Mouse (Mus musculus) hindbrain, embryonic 13.5 days (tissue): ENCODE measurements around the gene Enpep. TPM values are rescaled to one million over a fixed set of nuclear protein-coding genes. Genes with fewer than 3 reads are reported as not detected.

Experiments
- ATAC-seq: fragments of 200-750 bp; cut with Nextera tagmentation; 2 replicates; pipeline ENCODE4 v1.8.0; 2017; ENCODE audit warnings: moderate TSS enrichment; ENCODE audit not compliant: low FRiP score
- H3K27ac ChIP-seq: fragments of 300-500 bp; sonication (generic); 2 replicates; pipeline ENCODE4 v1.5.1; 2015; ENCODE audit warnings: inconsistent platforms, mild to moderate bottlenecking, moderate library complexity
- H3K27me3 ChIP-seq: fragments of 300-500 bp; sonication (generic); 2 replicates; pipeline ENCODE4 v1.6.1; 2015; ENCODE audit warnings: mild to moderate bottlenecking, inconsistent platforms
- H3K36me3 ChIP-seq: fragments of 300-500 bp; sonication (generic); 2 replicates; pipeline ENCODE4 v1.6.1; 2015; ENCODE audit warnings: mild to moderate bottlenecking, inconsistent platforms
- H3K4me1 ChIP-seq: fragments of 300-500 bp; sonication (generic); replicated peaks from 2 replicates; pipeline ENCODE4 v1.6.1; 2015; ENCODE audit warnings: inconsistent platforms
- H3K4me2 ChIP-seq: fragments of 300-500 bp; sonication (generic); 2 replicates; pipeline ENCODE4 v1.6.1; 2015; ENCODE audit warnings: inconsistent platforms, mild to moderate bottlenecking, moderate library complexity
- H3K4me3 ChIP-seq: fragments of 300-500 bp; sonication (generic); 2 replicates; pipeline ENCODE4 v1.5.1; 2015; ENCODE audit warnings: mild to moderate bottlenecking, inconsistent platforms
- H3K9ac ChIP-seq: fragments of 300-500 bp; sonication (generic); 2 replicates; pipeline ENCODE4 v1.6.1; 2015; ENCODE audit warnings: mild to moderate bottlenecking, inconsistent platforms
- H3K9me3 ChIP-seq: fragments of 300-500 bp; sonication (generic); 2 replicates; pipeline ENCODE4 v1.6.1; 2016; ENCODE audit warnings: inconsistent platforms
- WGBS: fragments of 180-500 bp; shearing (Covaris S2); methylation state at CpG from one replicate; pipeline ENCODE4 v1.1.7; 2015; 5-methylcytosine and 5-hydroxymethylcytosine counted together
- polyA plus RNA-seq: library from polyadenylated mRNA; unstranded; fragments of >200 nt; fragmentation: Nextera tagmentation; extraction: Ambion mirVana; gene quantifications from 2 replicates; pipeline ENCODE4 v1.2.1, GENCODE M21; 2015

Enpep gene
- polyA plus RNA-seq, 1 experiment from 2014 or later = 1.6 TPM

DNA sequence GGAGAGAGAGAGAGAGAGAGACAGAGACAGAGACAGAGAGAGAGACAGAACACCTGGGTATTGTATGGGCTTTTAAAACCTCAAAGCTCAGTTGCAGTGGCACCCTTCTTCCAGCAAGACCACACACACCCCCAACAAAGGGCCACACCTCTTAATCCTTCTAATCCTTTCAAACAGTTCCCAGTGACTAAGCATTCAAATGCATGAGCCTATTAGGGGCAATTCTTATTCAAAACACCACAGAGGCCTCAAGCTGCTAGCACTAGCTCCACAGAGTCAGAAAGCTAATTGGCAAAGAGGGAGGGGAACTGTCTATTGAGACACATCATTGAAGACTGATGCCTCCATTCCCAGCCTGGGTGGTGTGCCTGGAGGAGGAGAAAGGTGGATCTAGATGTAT is 8.5 kb upstream of the Enpep start:
- Histone ChIP-seq H3K4me1 (no peaks in the 10 kb centered on the region), H3K4me2 (no peak overlapping the region), H3K27ac (no peak overlapping the region), H3K27me3 (no peaks in the 10 kb centered on the region), H3K4me3 (no peak overlapping the region), H3K9ac (no peak overlapping the region), H3K9me3 (no peaks in the 10 kb centered on the region), H3K36me3 (no peaks in the 10 kb centered on the region)
- no peak for ATAC-seq

DNA sequence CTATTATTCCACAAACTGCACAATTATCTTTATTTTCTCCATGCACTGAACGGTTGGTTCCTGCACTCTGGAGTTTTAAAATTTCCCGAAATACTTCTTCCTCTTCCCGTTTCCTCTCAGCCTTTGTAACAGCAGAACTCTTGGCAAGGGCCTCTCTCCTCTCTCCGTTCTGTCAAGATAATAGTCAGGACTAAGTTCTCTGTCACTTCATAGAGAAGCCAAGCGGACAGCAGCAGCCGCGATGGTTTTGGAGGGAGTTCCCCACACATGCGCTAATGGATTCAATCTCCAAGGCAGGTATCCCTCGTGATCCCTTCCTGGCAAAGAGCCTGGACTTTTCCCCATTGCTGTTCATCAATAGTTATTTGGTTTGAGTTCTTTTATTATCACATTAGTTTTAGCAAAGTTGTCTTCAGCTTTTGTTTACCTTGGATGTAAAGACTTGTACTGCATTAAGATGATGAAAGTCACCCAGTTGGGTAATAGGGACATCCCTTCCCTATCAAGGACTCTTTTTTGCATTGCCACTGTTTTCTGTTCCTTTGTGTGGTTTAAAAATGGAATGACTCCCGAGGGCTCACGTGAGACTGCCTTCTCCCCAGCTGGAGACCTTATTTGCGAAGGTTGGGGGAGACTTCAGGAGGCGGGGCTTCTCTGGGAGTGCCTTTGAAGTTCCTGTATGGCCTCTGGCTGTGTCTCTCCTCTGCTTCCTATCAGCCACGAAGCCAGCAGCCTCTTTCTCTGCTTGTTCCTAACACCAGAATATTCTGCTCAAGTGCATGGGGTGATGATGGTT is 6.0 kb upstream of the Enpep start:
- Histone ChIP-seq H3K4me1 (no peaks in the 10 kb centered on the region), H3K4me2 (no peak overlapping the region), H3K36me3 (no peaks in the 10 kb centered on the region), H3K9ac (no peak overlapping the region), H3K27ac (no peak overlapping the region), H3K9me3 (no peaks in the 10 kb centered on the region), H3K27me3 (no peaks in the 10 kb centered on the region), H3K4me3 (no peak overlapping the region)
- ATAC-seq = no peak
- WGBS = 50% methylated on average over 14 of the region's 14 CpGs

DNA sequence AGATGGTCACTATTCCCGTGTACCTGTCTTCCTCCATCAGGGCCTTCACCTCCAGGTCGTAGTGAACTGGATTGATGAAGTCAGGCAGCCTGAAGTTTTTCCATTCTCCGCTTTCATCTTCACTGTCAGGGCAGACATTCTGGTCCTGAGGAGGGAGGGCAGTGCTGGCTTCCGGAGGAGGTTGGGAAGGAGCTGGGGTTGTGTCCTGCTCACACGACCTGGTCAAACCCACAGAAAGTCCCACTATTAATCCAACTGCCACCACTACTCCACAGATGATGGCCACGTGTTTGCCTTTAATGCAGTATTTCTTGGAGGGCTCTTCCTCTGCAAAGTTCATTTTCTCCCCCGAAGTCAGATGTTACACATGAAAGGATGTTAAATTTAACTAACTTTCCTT is 378 bp downstream of the Enpep start:
- 76% methylated on average over 7 of the region's 7 CpGs for WGBS
- H3K36me3 ChIP-seq = no peaks in the 10 kb centered on the region

DNA sequence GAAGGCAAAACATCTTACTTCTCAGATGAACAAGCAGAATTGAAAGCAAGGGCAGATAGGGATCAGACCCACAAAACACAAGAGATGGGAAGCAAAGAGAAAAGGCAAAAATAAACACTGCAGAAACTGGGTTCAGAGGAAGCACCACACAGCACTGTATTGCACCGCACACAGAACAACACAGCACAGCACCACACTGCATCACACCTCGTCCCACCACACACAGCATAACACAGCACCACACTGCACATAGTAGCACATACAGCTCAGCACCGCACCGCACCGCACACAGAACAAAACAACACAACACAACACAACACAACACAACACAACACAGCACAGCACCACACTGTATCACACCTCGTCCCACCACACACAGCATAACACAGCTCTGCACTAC is 1.1 kb downstream of the Enpep start:
- ATAC-seq = no peak
- no peak overlapping the region for H3K4me2 ChIP-seq
- no peaks in the 10 kb centered on the region for H3K27me3 ChIP-seq
- no peaks in the 10 kb centered on the region for H3K9me3 ChIP-seq
- H3K4me3 ChIP-seq = no peak overlapping the region
- 93% methylated on average over 6 of the region's 6 CpGs for WGBS
- H3K27ac ChIP-seq = no peak overlapping the region
- H3K36me3 ChIP-seq = no peaks in the 10 kb centered on the region
- 0 out of 2 replicates have a peak, but pooled peaks cover 4% of the 10 kb centered on the region for H3K4me1 ChIP-seq
- no peak overlapping the region for H3K9ac ChIP-seq

More for the DNA sequence above, 378 bp downstream of the Enpep start:
- no peaks in the 10 kb centered on the region for H3K9me3 ChIP-seq
- ATAC-seq = no peak
- H3K4me1 ChIP-seq = 0 out of 2 replicates have a peak, but pooled peaks cover 4% of the 10 kb centered on the region
- H3K27ac ChIP-seq = no peak overlapping the region
- H3K27me3 ChIP-seq = no peaks in the 10 kb centered on the region
- 0 out of 2 replicates have a peak overlapping the region, but pooled peaks have one; percentile 30 for H3K4me2 ChIP-seq
- no peak overlapping the region for H3K9ac ChIP-seq
- no peak overlapping the region for H3K4me3 ChIP-seq

DNA sequence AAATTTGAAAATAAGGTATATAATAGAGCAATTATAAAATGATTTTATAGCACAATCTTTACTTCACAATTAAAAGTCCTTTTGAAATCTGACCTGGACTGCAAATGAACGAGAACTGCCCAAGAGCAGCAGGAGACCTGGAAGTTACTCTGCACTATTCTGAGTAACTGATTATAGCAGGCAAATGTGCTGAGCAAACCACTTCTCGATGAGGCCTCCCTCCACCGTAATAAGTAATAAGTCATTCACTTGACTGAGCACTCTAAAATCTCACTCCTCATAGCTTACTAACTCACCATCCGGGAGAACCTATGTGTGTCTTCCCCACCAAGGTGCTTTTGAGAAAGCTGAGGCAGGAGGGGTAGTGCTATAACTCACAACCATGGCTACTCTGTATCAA is 4.5 kb downstream of the Enpep start:
- Histone ChIP-seq H3K4me1 (0 out of 2 replicates have a peak, but pooled peaks cover 4% of the 10 kb centered on the region), H3K9me3 (no peaks in the 10 kb centered on the region), H3K27me3 (no peaks in the 10 kb centered on the region), H3K9ac (no peak overlapping the region), H3K27ac (no peak overlapping the region), H3K4me2 (no peak overlapping the region), H3K4me3 (no peak overlapping the region), H3K36me3 (no peaks in the 10 kb centered on the region)
- no peak for ATAC-seq
- WGBS = 83% methylated on average over 4 of the region's 4 CpGs

DNA sequence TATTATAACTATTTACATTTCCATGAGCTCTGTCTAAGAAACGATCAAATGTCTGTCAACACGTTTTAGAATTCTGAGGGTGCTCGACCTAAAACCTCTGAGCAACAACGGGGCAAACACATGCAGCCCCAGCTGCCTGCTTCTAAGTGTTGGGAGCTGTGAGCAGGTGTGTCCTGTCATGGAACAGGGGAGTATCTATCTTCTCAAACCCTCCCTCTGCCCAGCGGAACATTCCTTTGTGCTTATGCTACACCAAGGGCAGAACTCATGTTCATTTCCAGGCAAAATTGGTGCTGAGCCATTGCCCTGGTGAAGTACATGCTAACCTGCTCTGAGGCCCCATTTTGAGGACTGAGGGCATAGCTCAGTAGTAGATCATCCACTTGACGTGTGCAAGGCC is 10.9 kb downstream of the Enpep start:
- H3K4me3 ChIP-seq = no peak overlapping the region
- H3K9ac ChIP-seq = no peak overlapping the region
- 82% methylated on average over 6 of the region's 6 CpGs for WGBS
- H3K36me3 ChIP-seq = no peaks in the 10 kb centered on the region
- no peak for ATAC-seq
- no peak overlapping the region for H3K27ac ChIP-seq
- H3K4me2 ChIP-seq = no peak overlapping the region
- H3K4me1 ChIP-seq = no peaks in the 10 kb centered on the region
- H3K27me3 ChIP-seq = no peaks in the 10 kb centered on the region
- H3K9me3 ChIP-seq = no peaks in the 10 kb centered on the region

DNA sequence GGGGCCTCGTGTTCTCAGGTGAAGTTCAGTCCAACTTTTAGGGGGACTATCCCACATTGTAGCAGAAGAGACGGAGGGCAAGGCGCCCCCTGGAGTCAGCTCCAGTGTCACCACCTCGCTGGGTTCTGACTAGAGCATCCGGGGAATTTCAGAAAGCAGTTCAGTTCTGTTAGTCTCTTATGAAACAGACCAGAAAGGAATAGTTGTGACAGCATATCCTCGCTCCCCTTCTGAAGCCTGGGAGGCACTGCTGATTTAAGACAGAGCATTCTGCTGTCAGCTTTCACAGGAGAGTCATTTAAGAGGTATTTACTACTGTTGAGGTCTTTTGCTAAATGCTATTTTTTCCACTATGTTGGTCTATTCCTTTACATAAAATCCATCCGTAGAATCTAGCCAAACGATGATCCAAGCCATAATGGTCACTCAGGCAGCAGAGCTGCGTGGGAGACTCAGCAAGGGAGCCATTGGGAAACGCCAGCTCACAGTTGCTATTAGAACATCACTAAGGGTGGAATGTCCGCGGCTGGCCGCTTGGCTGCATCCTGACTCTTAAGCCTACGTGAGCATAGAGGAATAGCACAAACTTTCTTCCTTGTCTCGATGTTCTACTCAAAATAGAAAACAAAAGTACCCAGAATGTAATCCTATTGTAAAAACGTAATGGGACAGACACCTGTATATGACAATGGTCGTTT is 15.3 kb downstream of the Enpep start:
- Histone ChIP-seq H3K4me3 (no peak overlapping the region), H3K27me3 (no peaks in the 10 kb centered on the region), H3K4me1 (no peaks in the 10 kb centered on the region), H3K36me3 (no peaks in the 10 kb centered on the region), H3K9me3 (no peaks in the 10 kb centered on the region), H3K4me2 (no peak overlapping the region), H3K9ac (no peak overlapping the region), H3K27ac (no peak overlapping the region)
- WGBS = 80% methylated on average over 17 of the region's 17 CpGs
- ATAC-seq = no peak

DNA sequence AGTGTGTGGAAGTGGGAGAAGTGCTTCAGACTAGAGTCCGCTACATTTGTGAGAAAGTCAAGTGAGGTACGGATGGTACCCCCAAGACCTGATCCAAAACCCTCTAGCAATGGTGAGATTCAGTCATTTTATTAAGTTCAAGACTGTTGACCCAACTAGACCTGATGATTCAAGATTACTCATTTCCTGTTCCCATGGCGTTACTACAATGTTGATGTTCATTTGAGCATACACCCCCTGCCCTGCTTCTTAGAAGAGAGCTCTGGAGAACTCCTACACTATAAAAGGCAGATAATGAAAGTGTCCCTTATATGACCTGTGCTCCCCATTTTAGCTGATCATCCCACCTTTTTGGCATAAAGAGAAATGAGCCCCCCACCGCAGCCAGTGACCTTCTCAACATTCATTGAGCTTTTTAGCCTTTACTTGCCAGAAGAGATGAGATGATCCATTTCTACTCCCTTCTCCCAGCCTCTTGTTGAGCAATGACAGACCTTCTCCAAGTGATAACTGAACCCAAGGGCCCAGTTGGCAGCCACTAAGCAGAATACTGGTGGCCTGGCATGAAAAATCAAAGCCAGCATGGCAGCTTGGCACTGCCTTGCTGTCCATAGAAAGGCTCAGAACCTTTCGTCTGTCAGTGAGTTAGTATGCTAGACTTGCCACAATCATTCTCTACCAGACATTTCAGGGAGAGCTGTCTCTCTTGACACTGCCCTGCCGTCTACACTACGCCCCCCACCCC is 18.7 kb downstream of the Enpep start:
- ATAC-seq = no peak
- H3K27ac ChIP-seq = no peak overlapping the region
- WGBS = 90% methylated on average over 7 of the region's 7 CpGs

DNA sequence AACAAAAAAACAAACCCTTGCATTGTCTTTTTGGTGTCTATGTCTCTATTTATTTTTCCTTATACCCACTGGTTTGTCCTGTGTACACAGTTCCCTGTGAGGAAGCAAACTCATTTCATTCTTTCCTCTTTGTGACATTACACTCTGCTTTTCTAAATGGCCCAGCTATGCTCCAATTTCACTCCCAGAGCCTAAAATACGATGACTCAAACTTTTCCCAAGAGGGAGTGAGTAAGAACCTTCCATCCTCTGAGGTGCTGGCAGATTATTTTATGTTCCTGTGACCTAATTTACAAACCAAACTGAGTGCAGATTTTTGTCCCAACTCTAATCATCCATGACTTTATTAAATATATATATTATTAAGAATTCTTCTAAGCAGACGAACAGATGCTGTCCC is 19.3 kb downstream of the Enpep start:
- WGBS = 80% methylated on average over 2 of the region's 2 CpGs
- no peaks in the 10 kb centered on the region for H3K27me3 ChIP-seq
- H3K9me3 ChIP-seq = no peaks in the 10 kb centered on the region
- H3K9ac ChIP-seq = no peak overlapping the region
- H3K4me3 ChIP-seq = no peak overlapping the region
- H3K27ac ChIP-seq = no peak overlapping the region
- no peaks in the 10 kb centered on the region for H3K4me1 ChIP-seq
- no peaks in the 10 kb centered on the region for H3K36me3 ChIP-seq
- H3K4me2 ChIP-seq = no peak overlapping the region
- no peak for ATAC-seq

More for the DNA sequence above, 18.7 kb downstream of the Enpep start:
- no peaks in the 10 kb centered on the region for H3K4me1 ChIP-seq
- no peak overlapping the region for H3K4me3 ChIP-seq
- no peak overlapping the region for H3K9ac ChIP-seq
- H3K27me3 ChIP-seq = no peaks in the 10 kb centered on the region
- H3K36me3 ChIP-seq = no peaks in the 10 kb centered on the region
- H3K4me2 ChIP-seq = no peak overlapping the region
- no peaks in the 10 kb centered on the region for H3K9me3 ChIP-seq

DNA sequence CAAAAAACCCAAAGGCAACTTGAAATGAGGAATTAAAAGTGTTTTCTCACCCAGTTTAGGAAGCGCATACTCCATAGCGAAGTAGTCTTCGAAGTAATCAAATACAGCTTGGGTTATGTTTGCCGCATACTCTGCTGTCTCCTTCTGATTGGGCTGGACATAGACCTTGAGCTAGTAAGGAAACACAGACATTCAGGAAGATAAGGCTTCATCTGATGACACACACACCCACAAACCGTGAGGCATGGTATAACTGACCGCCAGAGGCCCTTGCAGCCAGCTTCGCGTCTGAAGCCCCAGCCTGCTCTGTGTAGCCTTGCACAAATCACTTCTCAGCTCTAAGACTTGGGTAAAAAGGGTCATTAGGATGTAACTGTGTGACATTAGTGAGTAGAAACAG is 20.0 kb downstream of the Enpep start:
- H3K27me3 ChIP-seq = no peaks in the 10 kb centered on the region
- H3K9ac ChIP-seq = no peak overlapping the region
- no peak for ATAC-seq
- no peaks in the 10 kb centered on the region for H3K9me3 ChIP-seq
- H3K4me1 ChIP-seq = no peaks in the 10 kb centered on the region
- WGBS = 93% methylated on average over 8 of the region's 8 CpGs
- no peaks in the 10 kb centered on the region for H3K36me3 ChIP-seq
- H3K27ac ChIP-seq = no peak overlapping the region
- H3K4me2 ChIP-seq = no peak overlapping the region
- no peak overlapping the region for H3K4me3 ChIP-seq

DNA sequence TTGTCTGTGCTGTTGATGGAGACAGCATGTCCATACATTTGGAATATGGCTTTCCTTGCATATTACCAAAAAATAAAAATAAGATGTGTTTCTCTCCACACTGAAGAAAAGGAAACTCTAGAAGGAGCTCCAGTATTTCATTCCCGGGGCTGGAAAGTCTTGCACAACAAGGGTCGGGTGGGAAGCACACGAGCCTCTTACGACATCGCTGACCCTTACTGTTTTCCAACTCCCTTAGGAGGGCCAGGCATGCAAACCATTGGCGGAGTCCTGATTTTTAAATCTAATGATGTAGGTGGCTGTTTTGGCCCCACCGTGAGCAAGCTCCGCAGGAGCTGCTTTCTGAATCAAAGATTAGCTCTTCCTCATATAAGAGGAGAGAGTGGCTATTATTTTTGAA is 20.6 kb downstream of the Enpep start:
- WGBS = 85% methylated on average over 8 of the region's 8 CpGs
- H3K36me3 ChIP-seq = no peaks in the 10 kb centered on the region
- ATAC-seq = no peak
- no peaks in the 10 kb centered on the region for H3K9me3 ChIP-seq
- H3K4me1 ChIP-seq = no peaks in the 10 kb centered on the region
- no peak overlapping the region for H3K4me3 ChIP-seq
- no peak overlapping the region for H3K9ac ChIP-seq
- H3K4me2 ChIP-seq = no peak overlapping the region
- no peak overlapping the region for H3K27ac ChIP-seq
- H3K27me3 ChIP-seq = no peaks in the 10 kb centered on the region

DNA sequence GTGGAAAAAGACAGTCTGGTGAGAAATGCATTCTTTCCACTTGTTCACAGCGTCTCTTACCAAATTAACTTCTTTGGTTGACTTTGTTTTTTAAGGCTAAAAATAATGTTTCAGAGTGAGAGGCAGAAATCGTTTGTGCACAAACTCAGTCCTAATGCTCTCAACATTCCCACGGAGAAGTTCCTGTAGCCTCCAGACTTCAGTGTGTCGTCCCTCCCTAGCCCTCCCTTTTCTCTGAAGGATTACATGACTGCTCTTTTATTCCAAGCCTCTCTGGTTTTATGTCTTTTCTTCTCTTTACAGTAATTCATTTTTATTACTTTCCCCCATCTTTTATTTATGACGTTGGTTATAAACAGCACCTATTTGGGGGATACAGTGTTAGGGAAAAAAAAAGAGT is 22.6 kb downstream of the Enpep start:
- WGBS = 71% methylated on average over 5 of the region's 5 CpGs

More for the DNA sequence above, 22.6 kb downstream of the Enpep start:
- H3K9me3 ChIP-seq = no peaks in the 10 kb centered on the region
- no peak for ATAC-seq
- H3K4me3 ChIP-seq = no peak overlapping the region
- no peaks in the 10 kb centered on the region for H3K4me1 ChIP-seq
- no peaks in the 10 kb centered on the region for H3K27me3 ChIP-seq
- no peak overlapping the region for H3K4me2 ChIP-seq
- H3K36me3 ChIP-seq = no peaks in the 10 kb centered on the region
- H3K9ac ChIP-seq = no peak overlapping the region
- H3K27ac ChIP-seq = no peak overlapping the region
